Mouse (Mus musculus): Measurements from ENCODE around the gene Grip1. TPM values are rescaled to one million over a fixed set of nuclear protein-coding genes. Genes with fewer than 3 reads are reported as not detected.
"Not testable (repeated sequence)": the region's sequence is repeated elsewhere in the genome, so short reads cannot be mapped to it uniquely, and the experiment has no call there.

The Grip1 gene
- total RNA-seq, 2 experiments from 2014 or later = not detected

DNA sequence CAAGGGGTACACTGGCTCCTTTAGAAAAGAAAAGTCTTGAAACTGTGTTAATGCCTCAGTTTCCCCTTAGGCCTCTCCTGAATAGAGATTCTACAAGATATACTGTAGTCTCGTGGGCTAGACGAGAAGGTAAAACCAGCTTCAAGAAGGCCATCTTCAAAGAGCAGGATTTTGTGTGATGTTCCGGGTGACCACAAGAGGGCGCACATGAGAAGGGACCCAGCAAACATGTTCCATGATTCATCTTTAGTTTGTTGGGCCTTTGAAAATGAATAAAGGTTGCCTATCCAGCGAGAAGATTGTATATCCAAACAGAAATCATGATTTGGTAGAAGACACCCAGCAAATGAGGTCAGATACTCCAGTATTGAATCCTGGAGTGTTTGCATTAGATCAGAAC lies 610.8 kb downstream of the Grip1 start:
- intact Hi-C loops (cut with DNase I) = loop anchor here (2.0 to 10.0 kb wide), 2 partner anchors 60 to 260 kb away; no protein-coding TSS in a partner anchor
- TF ChIP-seq CTCF (IDR thresholded peaks at IDR 0.05) = peak; percentile 77
- H3K4me3 ChIP-seq = no peak overlapping the region
- H3K27ac ChIP-seq = no peak overlapping the region
- DNase-seq = peak; percentile 38

DNA sequence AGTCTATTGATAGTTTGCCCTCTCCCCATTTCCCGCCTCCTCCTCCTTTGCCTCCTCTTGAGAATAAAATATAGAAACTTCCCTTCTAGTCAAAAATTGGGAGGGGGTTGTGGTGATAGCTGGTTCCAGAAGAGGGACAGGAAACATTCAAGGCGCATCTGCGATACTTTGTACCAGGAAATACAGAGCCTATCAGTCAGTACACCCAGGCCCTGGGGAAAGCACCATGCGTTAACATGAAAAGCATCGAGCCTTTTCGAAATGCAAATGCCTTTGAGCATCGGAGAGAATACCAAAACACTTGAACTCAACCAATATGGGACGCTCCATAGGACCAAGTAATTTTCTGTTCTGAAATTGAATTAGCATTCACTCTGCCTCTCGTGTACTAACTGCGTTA lies 612.7 kb downstream of the Grip1 start:
- DNase-seq = no peak
- H3K4me3 ChIP-seq = no peak overlapping the region
- TF ChIP-seq CTCF (IDR thresholded peaks at IDR 0.05) = no peak
- intact Hi-C loops (cut with DNase I) = loop anchor here (10.0 kb wide), 1 partner anchor 262 kb away; no protein-coding TSS in a partner anchor
- no peak overlapping the region for H3K27ac ChIP-seq

DNA sequence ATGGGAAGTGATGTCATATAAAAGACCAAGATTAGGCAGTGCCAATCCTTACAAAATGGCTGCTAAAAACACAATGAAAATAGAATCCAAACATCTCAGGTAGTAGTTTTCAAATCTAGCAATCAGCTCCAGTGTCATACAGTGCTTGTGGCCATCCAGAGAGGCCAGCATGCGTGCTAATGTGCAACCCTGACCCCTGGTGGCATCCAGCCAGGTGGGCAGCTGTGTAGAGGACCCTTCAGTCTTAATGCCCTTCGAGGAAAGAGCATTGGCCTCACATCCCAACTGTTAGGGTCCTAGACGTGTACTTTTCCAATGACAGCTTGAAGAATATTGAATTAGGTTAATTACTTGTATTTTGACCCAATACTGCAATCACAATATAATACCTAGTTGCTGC lies 624.2 kb downstream of the Grip1 start:
- TF ChIP-seq CTCF (IDR thresholded peaks at IDR 0.05) = no peak
- no peak for DNase-seq
- no peak overlapping the region for H3K4me3 ChIP-seq
- no peak overlapping the region for H3K27ac ChIP-seq
- intact Hi-C loops (cut with DNase I) = no loop called here

DNA sequence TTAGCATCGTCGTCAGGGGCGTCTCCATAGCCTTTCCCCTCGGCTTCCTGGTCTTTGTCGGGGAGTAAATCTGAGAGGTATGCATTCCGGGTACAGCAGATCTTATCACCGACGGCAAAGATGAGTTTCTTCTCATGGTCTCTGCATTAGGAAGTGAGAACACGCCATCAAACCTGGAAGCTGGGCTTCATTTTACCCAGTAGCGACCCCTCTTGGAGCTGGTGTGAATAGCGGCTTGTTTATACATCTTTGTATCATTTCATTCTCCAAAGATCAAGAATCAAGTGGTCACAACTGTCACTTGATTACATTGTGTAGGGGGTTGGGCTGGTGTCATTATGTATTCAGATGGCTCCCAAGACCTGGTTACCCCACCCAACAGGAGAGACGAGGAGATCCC lies 638.9 kb downstream of the Grip1 start:
- 0 out of 2 replicates have a peak, but pooled peaks have one; percentile 2 for TF ChIP-seq CTCF (IDR thresholded peaks at IDR 0.05)
- H3K4me3 ChIP-seq = no peak overlapping the region
- intact Hi-C loops (cut with DNase I) = no loop called here
- no peak for DNase-seq
- no peak overlapping the region for H3K27ac ChIP-seq

DNA sequence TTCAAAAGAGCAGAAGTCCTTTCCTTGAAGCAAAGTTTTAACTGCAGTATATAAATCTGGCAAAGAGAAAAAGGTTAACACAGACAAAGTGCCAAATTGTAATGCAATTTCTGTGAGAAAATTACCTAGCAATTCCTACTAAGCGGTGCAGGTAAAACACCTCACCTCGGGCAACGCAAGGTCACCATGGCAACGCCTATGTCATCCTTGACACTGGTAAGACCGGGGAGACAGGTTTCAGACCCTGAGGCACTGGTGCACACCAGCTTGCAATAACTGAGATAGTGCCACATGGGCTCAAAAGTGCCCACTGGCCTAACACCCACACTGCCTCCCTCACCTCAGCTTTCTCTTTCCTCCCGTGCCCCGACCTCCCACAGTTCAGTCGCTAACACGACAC lies 641.5 kb downstream of the Grip1 start:
- H3K4me3 ChIP-seq = no peak overlapping the region

DNA sequence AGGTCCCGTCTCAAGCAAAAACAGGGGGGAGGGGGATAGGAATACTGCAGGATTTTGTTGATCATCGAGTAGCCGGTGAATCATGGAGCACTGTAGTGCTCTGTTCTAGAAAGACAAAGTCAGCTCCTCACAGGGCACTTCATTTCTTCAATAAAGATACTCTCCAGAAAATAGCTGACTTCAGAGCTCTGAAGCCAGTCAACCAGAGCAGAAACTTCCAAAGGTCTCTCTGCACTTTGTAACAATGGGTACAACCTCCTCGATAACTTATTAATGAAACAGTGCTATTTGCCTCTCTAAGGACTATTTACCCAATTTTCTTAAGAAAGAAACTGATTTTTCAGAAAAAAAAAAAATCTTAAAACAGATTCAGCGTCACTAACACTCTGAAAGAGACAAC lies 642.1 kb downstream of the Grip1 start:
- TF ChIP-seq CTCF (IDR thresholded peaks at IDR 0.05) = no peak

More for the DNA sequence above, 641.5 kb downstream of the Grip1 start:
- intact Hi-C loops (cut with DNase I) = no loop called here
- H3K27ac ChIP-seq = no peak overlapping the region
- TF ChIP-seq CTCF (IDR thresholded peaks at IDR 0.05) = no peak
- no peak for DNase-seq

DNA sequence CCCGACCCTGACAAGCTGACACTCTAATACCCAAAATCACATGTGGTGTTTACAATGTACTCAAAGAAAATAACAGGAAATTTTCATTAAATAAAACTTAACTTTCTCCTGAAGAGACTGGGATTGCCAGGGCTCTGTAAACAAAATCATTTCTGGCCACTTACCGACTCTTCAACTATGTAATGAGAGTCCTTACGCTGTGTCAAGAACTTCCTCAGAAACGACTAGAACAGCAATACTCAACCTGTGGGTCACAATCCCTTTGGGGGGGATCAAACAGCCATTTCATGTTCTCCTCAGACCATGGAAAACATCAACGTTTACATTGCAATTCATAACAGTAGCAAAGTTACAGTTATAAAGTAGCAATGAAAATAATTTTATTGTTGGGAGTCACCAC lies 643.9 kb downstream of the Grip1 start:
- Histone ChIP-seq H3K27ac (no peak overlapping the region), H3K4me3 (no peak overlapping the region)
- no peak for TF ChIP-seq CTCF (IDR thresholded peaks at IDR 0.05)
- no peak for DNase-seq
- intact Hi-C loops (cut with DNase I) = no loop called here

More for the DNA sequence above, 642.1 kb downstream of the Grip1 start:
- no peak for DNase-seq
- intact Hi-C loops (cut with DNase I) = no loop called here
- Histone ChIP-seq H3K27ac (no peak overlapping the region), H3K4me3 (no peak overlapping the region)

DNA sequence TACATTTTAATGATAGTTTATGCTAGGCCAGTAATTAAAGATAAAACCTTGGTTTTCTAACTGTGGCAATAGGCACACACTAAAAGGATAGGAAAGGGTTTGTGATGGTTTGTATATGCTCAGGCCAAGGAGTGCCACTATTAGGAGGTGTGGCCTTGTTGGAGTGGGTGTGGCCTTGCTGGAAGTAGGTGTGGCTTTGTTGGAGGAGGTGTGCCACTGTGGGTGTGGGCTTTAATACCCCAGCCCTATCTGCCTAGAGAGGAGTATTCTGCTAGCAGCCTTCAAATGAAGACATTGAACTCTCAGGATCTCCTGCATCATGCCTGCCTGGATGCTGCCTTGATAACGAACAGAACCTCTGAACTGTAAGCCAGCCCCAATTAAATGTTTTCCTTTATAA lies 647.2 kb downstream of the Grip1 start:
- intact Hi-C loops (cut with DNase I) = no loop called here
- TF ChIP-seq CTCF (IDR thresholded peaks at IDR 0.05) = no peak
- no peak for DNase-seq
- Histone ChIP-seq H3K27ac (no peak overlapping the region), H3K4me3 (no peak overlapping the region)

DNA sequence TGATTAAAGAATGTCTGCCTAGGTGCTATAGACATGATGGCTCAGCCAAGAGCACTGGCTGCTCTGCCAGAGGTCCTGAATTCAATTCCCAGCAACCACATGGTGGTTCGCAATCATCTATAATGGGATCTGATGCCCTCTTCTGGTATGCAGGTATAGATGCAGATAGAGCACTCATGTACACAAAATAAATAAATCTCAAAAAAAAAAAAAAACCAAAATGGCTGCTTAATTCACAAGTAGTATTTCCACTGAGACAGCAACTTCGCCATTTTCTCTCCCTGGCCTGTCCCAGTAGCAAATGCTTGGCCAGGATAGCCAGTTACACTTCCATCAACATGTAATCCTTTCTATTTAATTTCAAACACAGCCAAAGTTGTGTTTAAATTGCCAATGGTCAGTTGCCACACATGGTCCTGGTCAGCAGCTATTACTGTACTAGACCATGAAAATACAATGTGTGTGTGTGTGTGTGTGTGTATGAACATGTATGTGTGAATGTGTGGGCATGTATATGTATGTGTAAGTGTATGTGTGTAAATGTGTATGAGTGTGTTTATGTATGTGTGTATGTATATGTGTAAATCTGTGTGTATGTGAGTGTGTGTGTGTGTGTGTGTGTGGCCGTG lies 658.2 kb downstream of the Grip1 start:
- peak overlapping the region; percentile 94 for H3K27ac ChIP-seq
- intact Hi-C loops (cut with DNase I) = loop anchor here (5.0 kb wide), 1 partner anchor 95 kb away; no protein-coding TSS in a partner anchor
- peak overlapping the region; percentile 95 for H3K4me3 ChIP-seq
- no peak for TF ChIP-seq CTCF (IDR thresholded peaks at IDR 0.05)
- DNase-seq = no peak

DNA sequence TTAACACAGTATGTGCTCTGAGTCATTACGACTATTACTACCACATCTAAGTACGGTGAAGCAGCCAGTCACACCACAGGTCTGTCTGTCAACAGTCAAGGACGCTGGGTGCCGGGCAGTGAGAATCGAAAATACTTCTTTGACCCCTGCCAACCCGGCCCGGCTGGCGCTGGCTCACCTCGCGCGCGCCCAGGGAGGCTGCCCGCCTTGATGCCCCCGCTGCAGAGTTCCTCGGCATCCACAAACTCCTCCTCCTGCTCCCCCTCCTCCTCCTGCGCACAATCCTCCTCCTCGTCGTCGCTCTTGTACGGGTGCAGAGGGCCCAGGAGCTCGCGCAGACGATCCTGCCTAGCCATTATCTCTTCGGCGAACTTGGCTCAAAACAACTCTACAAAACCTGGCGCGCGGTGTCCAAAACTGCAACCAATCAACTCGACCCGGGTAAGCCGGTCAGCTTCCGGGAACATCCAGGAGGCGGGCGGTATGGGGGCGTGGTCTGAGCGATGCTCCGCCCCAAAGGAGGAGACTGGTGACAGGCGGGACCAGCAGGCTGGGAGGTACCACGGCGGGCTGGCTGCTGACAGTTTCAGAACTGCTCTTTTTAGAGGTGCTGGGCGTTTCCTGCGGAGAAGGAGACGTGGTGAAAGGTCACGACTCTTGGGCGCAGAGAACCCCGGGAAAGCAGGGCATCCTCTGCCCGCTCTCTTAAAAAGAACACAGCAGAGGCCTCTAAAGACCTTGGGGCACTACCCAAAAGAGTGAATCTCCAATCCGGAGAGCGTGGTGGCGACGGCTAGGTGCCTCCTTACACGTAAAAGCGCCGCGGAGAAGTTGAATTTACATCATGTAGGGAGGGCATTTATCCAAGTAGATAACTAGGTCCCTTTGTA lies 659.1 kb downstream of the Grip1 start, which contains the start of gene Helb:
Gene Helb (minus strand): TSS at position 481 of the 890 bp plus-strand sequence.
- Histone ChIP-seq H3K27ac (peak within 1 kb of the TSS; percentile 94), H3K4me3 (peak within 1 kb of the TSS; percentile 95)
- peak; percentile 99 for DNase-seq
- intact Hi-C loops (cut with DNase I) = loop anchor here (5.0 kb wide), 1 partner anchor 95 kb away; no protein-coding TSS in a partner anchor
- no peak for TF ChIP-seq CTCF (IDR thresholded peaks at IDR 0.05)

DNA sequence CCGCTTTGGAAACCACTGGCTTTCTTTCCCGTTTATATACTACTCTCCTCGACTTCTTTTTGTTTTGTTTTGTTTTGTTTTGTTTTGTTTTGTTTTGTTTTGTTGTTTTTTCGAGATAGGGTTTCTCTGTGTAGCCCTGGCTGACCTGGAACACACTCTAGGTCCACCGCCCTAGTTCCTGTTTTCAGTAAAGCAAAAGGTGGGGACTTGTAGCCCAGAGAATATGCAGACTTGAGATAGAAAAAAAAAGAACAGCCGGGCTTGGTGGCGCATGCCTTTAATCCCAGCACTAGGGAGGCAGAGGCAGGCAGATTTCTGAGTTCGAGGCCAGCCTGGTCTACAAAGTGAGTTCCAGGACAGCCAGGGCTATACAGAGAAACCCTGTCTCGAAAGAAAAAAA lies 659.9 kb downstream of the Grip1 start:
- intact Hi-C loops (cut with DNase I) = loop anchor here (5.0 kb wide), 1 partner anchor 94 kb away; no protein-coding TSS in a partner anchor
- H3K27ac ChIP-seq = peak overlapping the region; percentile 94
- peak overlapping the region; percentile 95 for H3K4me3 ChIP-seq
- DNase-seq = not testable (repeated sequence)

DNA sequence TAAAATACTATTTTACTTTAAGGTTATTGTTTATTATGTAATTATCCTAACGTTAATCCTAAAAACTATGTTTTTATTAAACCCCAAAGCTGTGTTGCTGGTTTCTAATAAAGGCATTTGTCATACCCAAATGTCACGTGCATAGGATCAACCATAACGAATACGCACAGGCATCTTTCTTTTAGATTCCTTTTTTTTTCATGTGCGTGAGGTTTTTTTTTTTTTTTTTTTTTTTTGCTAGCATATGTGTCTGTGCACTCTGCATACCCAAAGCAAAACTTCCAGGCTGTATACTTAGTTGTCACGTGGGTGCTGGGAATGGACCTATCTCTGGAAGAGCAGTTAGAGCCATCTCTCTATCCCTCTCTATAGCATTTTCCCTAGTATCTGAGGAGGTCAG lies 660.4 kb downstream of the Grip1 start:
- no peak for TF ChIP-seq CTCF (IDR thresholded peaks at IDR 0.05)
- DNase-seq = no peak
- Histone ChIP-seq H3K4me3 (no peak overlapping the region), H3K27ac (no peak overlapping the region)
- intact Hi-C loops (cut with DNase I) = loop anchor here (5.0 kb wide), 1 partner anchor 93 kb away; no protein-coding TSS in a partner anchor

DNA sequence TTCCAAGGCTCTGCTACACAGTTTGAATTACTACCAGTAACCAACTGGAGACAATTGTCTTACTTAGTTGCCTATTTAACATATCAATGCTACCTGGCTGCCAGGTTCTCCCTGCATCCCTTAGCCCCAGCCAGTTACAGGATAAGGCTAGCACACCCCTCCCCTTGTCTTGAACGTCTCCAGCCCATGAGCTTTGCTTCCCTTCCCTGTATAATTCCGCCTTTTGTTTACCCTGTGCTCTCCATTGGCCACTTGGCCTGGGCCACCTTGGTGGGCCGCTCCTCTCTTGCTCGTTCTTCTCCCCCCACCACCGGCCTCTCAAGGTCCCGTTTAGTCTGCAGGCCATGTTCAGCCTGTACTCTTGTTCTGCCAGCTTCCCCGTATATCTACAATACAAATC lies 660.9 kb downstream of the Grip1 start:
- H3K27ac ChIP-seq = no peak overlapping the region
- no peak overlapping the region for H3K4me3 ChIP-seq
- intact Hi-C loops (cut with DNase I) = loop anchor here (5.0 kb wide), 1 partner anchor 93 kb away; no protein-coding TSS in a partner anchor
- TF ChIP-seq CTCF (IDR thresholded peaks at IDR 0.05) = no peak
- no peak for DNase-seq
